Mouse (Mus musculus): ENCODE data around the gene Tmem184a. TPM values are rescaled to one million over a fixed set of nuclear protein-coding genes. Genes with fewer than 3 reads are reported as not detected.
A peak's percentile ranks its signal among the peaks of the same experiment; 100 is the strongest.

The Tmem184a gene
- polyA plus RNA-seq, 1 experiment from 2014 or later, result 27.8 TPM

GRCm38 (mm10) chr5:139792159-139792775 is 27.4 kb downstream of the Tmem184a start:
- ATAC-seq (ENCODE audit: insufficient read depth, low FRiP score, low read depth), result no peak
- WGBS, result 13% methylated on average over 11 of the region's 11 CpGs
- Histone ChIP-seq H3K9me3 (no peaks in the 10 kb centered on the region), H3K27ac (peak overlapping the region; percentile 87), H3K36me3 (no peaks in the 10 kb centered on the region), H3K4me1 (peaks cover 51% of the 10 kb centered on the region), H3K4me2 (peak overlapping the region; percentile 97), H3K27me3 (replicated peaks) (no peaks in the 10 kb centered on the region), H3K4me3 (replicated peaks) (peak overlapping the region; percentile 82), H3K9ac (peak overlapping the region; percentile 70)

GRCm38 (mm10) chr5:139791227-139792158 is 28.2 kb downstream of the Tmem184a start, which contains the start of gene Mafk:
Gene Mafk, plus strand, starts transcription at chr5:139791513.
- Histone ChIP-seq H3K9me3 (no peaks in the 10 kb centered on the region), H3K36me3 (no peaks in the 10 kb centered on the region), H3K9ac (peak within 1 kb of the TSS; percentile 70), H3K4me1 (peaks cover 44% of the 10 kb centered on the region), H3K4me3 (replicated peaks) (peak within 1 kb of the TSS; percentile 82), H3K27ac (peak within 1 kb of the TSS; percentile 87), H3K4me2 (peak within 1 kb of the TSS; percentile 97), H3K27me3 (replicated peaks) (no peaks in the 10 kb centered on the region)
- WGBS, result under 1% methylated on average over 92 of the region's 92 CpGs
- ATAC-seq (ENCODE audit: insufficient read depth, low FRiP score, low read depth), result peak; percentile 87

- Histone ChIP-seq H3K4me2 (no peak overlapping the region), H3K9ac (no peak overlapping the region), H3K27ac (no peak overlapping the region), H3K36me3 (no peaks in the 10 kb centered on the region), H3K4me1 (peaks cover 26% of the 10 kb centered on the region), H3K27me3 (replicated peaks) (no peaks in the 10 kb centered on the region), H3K4me3 (replicated peaks) (no peak overlapping the region), H3K9me3 (no peaks in the 10 kb centered on the region)
- WGBS, result 56% methylated on average over 4 of the region's 4 CpGs
- ATAC-seq (ENCODE audit: insufficient read depth, low FRiP score, low read depth), result no peak
Measured at GRCm38 (mm10) chr5:139789466-139789865, 30.3 kb downstream of the Tmem184a start.

- no peak for ATAC-seq (ENCODE audit: insufficient read depth, low FRiP score, low read depth)
- Histone ChIP-seq H3K36me3 (no peaks in the 10 kb centered on the region), H3K9me3 (no peaks in the 10 kb centered on the region), H3K9ac (no peak overlapping the region), H3K27ac (no peak overlapping the region), H3K4me2 (no peak overlapping the region), H3K27me3 (replicated peaks) (no peaks in the 10 kb centered on the region), H3K4me1 (no peaks in the 10 kb centered on the region), H3K4me3 (replicated peaks) (no peak overlapping the region)
- WGBS, result 79% methylated on average over 8 of the region's 8 CpGs
Measured at GRCm38 (mm10) chr5:139781406-139781805, 38.3 kb downstream of the Tmem184a start.

GRCm38 (mm10) chr5:139776966-139777365 is 42.8 kb downstream of the Tmem184a start:
- Histone ChIP-seq H3K9me3 (no peaks in the 10 kb centered on the region), H3K9ac (no peak overlapping the region), H3K27ac (no peak overlapping the region), H3K4me3 (replicated peaks) (no peak overlapping the region), H3K4me1 (peaks cover 12% of the 10 kb centered on the region), H3K36me3 (peaks cover 12% of the 10 kb centered on the region), H3K27me3 (replicated peaks) (no peaks in the 10 kb centered on the region), H3K4me2 (no peak overlapping the region)
- WGBS, result 81% methylated on average over 5 of the region's 5 CpGs
- no peak for ATAC-seq (ENCODE audit: insufficient read depth, low FRiP score, low read depth)

- no peak within 1 kb of the TSS for H3K27ac ChIP-seq
Measured at GRCm38 (mm10) chr5:139775216-139775926, 44.3 kb downstream of the Tmem184a start, which contains the start of gene Ints1. Gene Ints1, minus strand, starts transcription at chr5:139775674.

GRCm38 (mm10) chr5:139768216-139768615 is 51.5 kb downstream of the Tmem184a start:
- no peak overlapping the region for H3K27ac ChIP-seq
- no peaks in the 10 kb centered on the region for H3K9me3 ChIP-seq
- no peak overlapping the region for H3K4me2 ChIP-seq
- no peaks in the 10 kb centered on the region for H3K27me3 ChIP-seq (replicated peaks)
- no peak overlapping the region for H3K4me3 ChIP-seq (replicated peaks)
- H3K4me1 ChIP-seq, result no peaks in the 10 kb centered on the region
- 87% methylated on average over 8 of the region's 8 CpGs for WGBS
- H3K9ac ChIP-seq, result no peak overlapping the region
- peaks cover 75% of the 10 kb centered on the region for H3K36me3 ChIP-seq
- ATAC-seq (ENCODE audit: insufficient read depth, low FRiP score, low read depth), result no peak

More at GRCm38 (mm10) chr5:139775216-139775926, 44.3 kb downstream of the Tmem184a start, which contains the start of gene Ints1:
- peaks cover 12% of the 10 kb centered on the region for H3K4me1 ChIP-seq
- WGBS, result under 1% methylated on average over 55 of the region's 55 CpGs
- H3K4me3 ChIP-seq (replicated peaks), result peak within 1 kb of the TSS; percentile 89
- H3K4me2 ChIP-seq, result peak within 1 kb of the TSS; percentile 84
- H3K27me3 ChIP-seq (replicated peaks), result no peaks in the 10 kb centered on the region
- peak within 1 kb of the TSS; percentile 86 for H3K9ac ChIP-seq
- no peaks in the 10 kb centered on the region for H3K9me3 ChIP-seq
- H3K36me3 ChIP-seq, result peaks cover 28% of the 10 kb centered on the region
- ATAC-seq (ENCODE audit: insufficient read depth, low FRiP score, low read depth), result peak; percentile 88

- H3K4me3 ChIP-seq (replicated peaks), result no peak overlapping the region
- WGBS, result 75% methylated on average over 11 of the region's 11 CpGs
- no peaks in the 10 kb centered on the region for H3K4me1 ChIP-seq
- H3K4me2 ChIP-seq, result no peak overlapping the region
- ATAC-seq (ENCODE audit: insufficient read depth, low FRiP score, low read depth), result no peak
- no peaks in the 10 kb centered on the region for H3K9me3 ChIP-seq
- peaks cover 72% of the 10 kb centered on the region for H3K36me3 ChIP-seq
- H3K27me3 ChIP-seq (replicated peaks), result no peaks in the 10 kb centered on the region
- no peak overlapping the region for H3K9ac ChIP-seq
- H3K27ac ChIP-seq, result no peak overlapping the region
Measured at GRCm38 (mm10) chr5:139764296-139764695, 55.4 kb downstream of the Tmem184a start.

- H3K9me3 ChIP-seq, result no peaks in the 10 kb centered on the region
- no peak for ATAC-seq (ENCODE audit: insufficient read depth, low FRiP score, low read depth)
- H3K9ac ChIP-seq, result no peak overlapping the region
- WGBS, result 82% methylated on average over 16 of the region's 16 CpGs
- H3K36me3 ChIP-seq, result peaks cover 73% of the 10 kb centered on the region
- no peak overlapping the region for H3K4me3 ChIP-seq (replicated peaks)
- H3K27me3 ChIP-seq (replicated peaks), result no peaks in the 10 kb centered on the region
- no peaks in the 10 kb centered on the region for H3K4me1 ChIP-seq
- H3K27ac ChIP-seq, result no peak overlapping the region
- H3K4me2 ChIP-seq, result no peak overlapping the region
Measured at GRCm38 (mm10) chr5:139758096-139758495, 61.6 kb downstream of the Tmem184a start.

GRCm38 (mm10) chr5:139756586-139756985 is 63.1 kb downstream of the Tmem184a start:
- Histone ChIP-seq H3K27me3 (replicated peaks) (no peaks in the 10 kb centered on the region), H3K36me3 (peaks cover 70% of the 10 kb centered on the region), H3K4me1 (no peaks in the 10 kb centered on the region), H3K4me2 (no peak overlapping the region), H3K27ac (no peak overlapping the region), H3K4me3 (replicated peaks) (no peak overlapping the region), H3K9ac (no peak overlapping the region), H3K9me3 (no peaks in the 10 kb centered on the region)
- WGBS, result 93% methylated on average over 2 of the region's 2 CpGs
- no peak for ATAC-seq (ENCODE audit: insufficient read depth, low FRiP score, low read depth)

- Histone ChIP-seq H3K27ac (no peak overlapping the region), H3K4me3 (replicated peaks) (no peak overlapping the region), H3K27me3 (replicated peaks) (no peaks in the 10 kb centered on the region), H3K36me3 (peaks cover 71% of the 10 kb centered on the region), H3K9me3 (no peaks in the 10 kb centered on the region), H3K4me2 (no peak overlapping the region), H3K9ac (no peak overlapping the region), H3K4me1 (no peaks in the 10 kb centered on the region)
- no peak for ATAC-seq (ENCODE audit: insufficient read depth, low FRiP score, low read depth)
- WGBS, result 89% methylated on average over 12 of the region's 12 CpGs
Measured at GRCm38 (mm10) chr5:139756135-139756534, 63.6 kb downstream of the Tmem184a start.
